Comparison of ENCODE assay signal across 8 mouse cellular contexts in genomic region chr17:40934420-40935231, GRCm38 (mm10). TPM values are rescaled to one million over a fixed set of nuclear protein-coding genes. Genes with fewer than 3 reads are reported as not detected.
A peak's percentile ranks its signal among the peaks of the same experiment; 100 is the strongest.
DNase-seq lines count a peak whose midpoint lies in the region; ATAC-seq and TF ChIP-seq lines count a peak whose summit lies in the region.

Mut (plus strand) TSS chr17:40934685.
Cenpq (minus strand) TSS chr17:40935047.

- no peaks in the 10 kb centered on the region for H3K27me3 ChIP-seq in CH12.LX (replicated peaks)
- H3K27me3 ChIP-seq in forebrain, embryonic 11.5 days (ENCODE audit: control insufficient read depth, insufficient read depth, low read length), result no peaks in the 10 kb centered on the region
- no peaks in the 10 kb centered on the region for H3K27me3 ChIP-seq in heart, embryonic 16.5 days (ENCODE audit: control insufficient read depth, insufficient read depth, low read length)
- H3K27me3 ChIP-seq in liver, embryonic 15.5 days, result no peaks in the 10 kb centered on the region
- no peaks in the 10 kb centered on the region for H3K27me3 ChIP-seq in neural tube, embryonic 12.5 days (replicated peaks)

- WGBS in forebrain, embryonic 11.5 days, result under 1% methylated on average over 50 of the region's 50 CpGs
- under 1% methylated on average over 50 of the region's 50 CpGs for WGBS in heart, embryonic 16.5 days
- under 1% methylated on average over 50 of the region's 50 CpGs for WGBS in liver, embryonic 15.5 days (ENCODE audit: insufficient replicate concordance)
- under 1% methylated on average over 50 of the region's 50 CpGs for WGBS in neural tube, embryonic 12.5 days

- dilution Hi-C loops in CH12.LX (cut with MboI; ENCODE audit: extremely low pct_ligation_motif_present, extremely low pct_unique_long_range_greater_than_20kb, low sequenced_read_pairs), result no loop called here

- H3K79me2 ChIP-seq in CH12.LX (replicated peaks; ENCODE audit: control insufficient read depth, extremely low read depth, insufficient read depth, poor library complexity, severe bottlenecking), result peaks cover 7% of the 10 kb centered on the region

- H3K27ac ChIP-seq in CH12.LX (ENCODE audit: insufficient read depth, low read depth), result peak within 1 kb of the TSS; percentile 73
- H3K27ac ChIP-seq in forebrain, embryonic 11.5 days (ENCODE audit: low read depth, low read length), result peak within 1 kb of the TSS; percentile 85
- H3K27ac ChIP-seq in heart, embryonic 16.5 days (ENCODE audit: low read length), result peak within 1 kb of the TSS; percentile 99
- H3K27ac ChIP-seq in liver, embryonic 15.5 days (replicated peaks), result peak within 1 kb of the TSS; percentile 95
- peak within 1 kb of the TSS; percentile 54 for H3K27ac ChIP-seq in neural tube, embryonic 12.5 days

- peak within 1 kb of the TSS; percentile 93 for H3K4me2 ChIP-seq in CH12.LX (ENCODE audit: insufficient read depth, low read depth, poor library complexity, severe bottlenecking)
- peak within 1 kb of the TSS; percentile 58 for H3K4me2 ChIP-seq in forebrain, embryonic 11.5 days (ENCODE audit: low read depth, low read length, severe bottlenecking)
- peak within 1 kb of the TSS; percentile 82 for H3K4me2 ChIP-seq in heart, embryonic 16.5 days (ENCODE audit: low read depth, low read length)
- H3K4me2 ChIP-seq in liver, embryonic 15.5 days, result peak within 1 kb of the TSS; percentile 76
- peak within 1 kb of the TSS; percentile 63 for H3K4me2 ChIP-seq in neural tube, embryonic 12.5 days (replicated peaks)

- H3K4me1 ChIP-seq in CH12.LX (ENCODE audit: control insufficient read depth in 1 of 2, insufficient read depth in 2 of 2), result peaks cover 0 to 10% of the 10 kb centered on the region in 2 experiments; a peak in 1 of 4 replicates
- H3K4me1 ChIP-seq in forebrain, embryonic 11.5 days (replicated peaks; ENCODE audit: control insufficient read depth, insufficient read depth, low read length), result 0 out of 2 replicates have a peak, but pooled peaks cover 3% of the 10 kb centered on the region
- H3K4me1 ChIP-seq in heart, embryonic 16.5 days (ENCODE audit: control insufficient read depth, insufficient read depth, low read length), result peaks cover 6% of the 10 kb centered on the region
- peaks cover 6% of the 10 kb centered on the region for H3K4me1 ChIP-seq in liver, embryonic 15.5 days (replicated peaks)
- 0 out of 2 replicates have a peak, but pooled peaks cover 3% of the 10 kb centered on the region for H3K4me1 ChIP-seq in neural tube, embryonic 12.5 days

- peak within 1 kb of the TSS; percentile 82 for H3K9ac ChIP-seq in CH12.LX (ENCODE audit: insufficient read depth, low read depth)
- H3K9ac ChIP-seq in forebrain, embryonic 11.5 days (ENCODE audit: low read length), result peak within 1 kb of the TSS; percentile 72
- peak within 1 kb of the TSS; percentile 82 for H3K9ac ChIP-seq in heart, embryonic 16.5 days (ENCODE audit: low read length)
- H3K9ac ChIP-seq in liver, embryonic 15.5 days, result peak within 1 kb of the TSS; percentile 61
- peak within 1 kb of the TSS; percentile 61 for H3K9ac ChIP-seq in neural tube, embryonic 12.5 days

- peak; percentile 96 for DNase-seq in CH12.LX (ENCODE audit: extremely low read depth)
- DNase-seq in c-Kit-positive CD71-positive TER-119-negative erythroid progenitor cells, embryonic 14.5 days (ENCODE audit: low read depth), result peak; percentile 95
- DNase-seq in forebrain, embryonic 11.5 days (ENCODE audit: low spot score), result peak; percentile 96
- peak; percentile 99 for DNase-seq in kidney, postnatal 36 days
- peak; percentile 99 for DNase-seq in telencephalon, adult 2 months (ENCODE audit: low read depth, low spot score)

- peak within 1 kb of the TSS; percentile 78 to 91 (median 90) for H3K4me3 ChIP-seq in CH12.LX (replicated peaks in 1 of 3; ENCODE audit: low read depth in 2 of 3, low read length in 2 of 3, poor library complexity in 1 of 3)
- peak within 1 kb of the TSS; percentile 64 for H3K4me3 ChIP-seq in forebrain, embryonic 11.5 days (ENCODE audit: low read depth, low read length)
- H3K4me3 ChIP-seq in heart, embryonic 16.5 days (ENCODE audit: low read length), result peak within 1 kb of the TSS; percentile 87
- H3K4me3 ChIP-seq in liver, embryonic 15.5 days (replicated peaks), result peak within 1 kb of the TSS; percentile 74
- H3K4me3 ChIP-seq in neural tube, embryonic 12.5 days, result peak within 1 kb of the TSS; percentile 48

- TF ChIP-seq RAD21 in CH12.LX (IDR thresholded peaks at IDR 0.05; ENCODE audit: low read depth, low read length), result no peak

- in situ Hi-C loops in CH12.LX (cut with MboI; ENCODE audit: low pct_ligation_motif_present, low pct_unique_long_range_greater_than_20kb, low sequenced_read_pairs), result no loop called here

- peak; percentile 81 for TF ChIP-seq POLR2A in CH12.LX (IDR thresholded peaks at IDR 0.05; ENCODE audit: low read depth, low read length)

- H3K9me3 ChIP-seq in CH12.LX (replicated peaks; ENCODE audit: low read length), result no peaks in the 10 kb centered on the region
- no peaks in the 10 kb centered on the region for H3K9me3 ChIP-seq in forebrain, embryonic 11.5 days (ENCODE audit: control insufficient read depth, low read length)
- no peaks in the 10 kb centered on the region for H3K9me3 ChIP-seq in heart, embryonic 16.5 days (replicated peaks; ENCODE audit: control insufficient read depth, low read length)
- no peaks in the 10 kb centered on the region for H3K9me3 ChIP-seq in liver, embryonic 15.5 days (replicated peaks)
- H3K9me3 ChIP-seq in neural tube, embryonic 12.5 days, result no peaks in the 10 kb centered on the region

- peak; percentile 100 for ATAC-seq in forebrain, embryonic 11.5 days (replicated peaks; ENCODE audit: low FRiP score)
- peak; percentile 99 for ATAC-seq in heart, embryonic 16.5 days (replicated peaks; ENCODE audit: extremely low read depth, insufficient read depth, low FRiP score)
- peak; percentile 99 for ATAC-seq in liver, embryonic 15.5 days (ENCODE audit: insufficient read depth)
- peak; percentile 100 for ATAC-seq in neural tube, embryonic 12.5 days (ENCODE audit: low FRiP score, low read depth)

- TF ChIP-seq EP300 in CH12.LX (IDR thresholded peaks at IDR 0.05; ENCODE audit: low read length), result no peak

- TF ChIP-seq CTCF in CH12.LX (conservative IDR thresholded peaks at IDR 0.05 in 1 of 2, IDR thresholded peaks at IDR 0.05 in 1 of 2; ENCODE audit: low read depth in 2 of 2, low read length in 2 of 2), result no peak

- peaks cover 6 to 35% of the 10 kb centered on the region in 2 experiments for H3K36me3 ChIP-seq in CH12.LX (replicated peaks in 1 of 2; ENCODE audit: control insufficient read depth in 1 of 2, insufficient read depth in 1 of 2, low read length in 1 of 2)
- no peaks in the 10 kb centered on the region for H3K36me3 ChIP-seq in forebrain, embryonic 11.5 days (ENCODE audit: control insufficient read depth, insufficient read depth, low read length)
- H3K36me3 ChIP-seq in heart, embryonic 16.5 days (ENCODE audit: control insufficient read depth, insufficient read depth), result peaks cover 8% of the 10 kb centered on the region; the same call in 1 of the 2 replicates
- H3K36me3 ChIP-seq in liver, embryonic 15.5 days (replicated peaks), result peaks cover 13% of the 10 kb centered on the region
- peaks cover 7% of the 10 kb centered on the region; the same call in 1 of the 2 replicates for H3K36me3 ChIP-seq in neural tube, embryonic 12.5 days

TF ChIP-seq in CH12.LX, 34 proteins besides CTCF, POLR2A, EP300 and RAD21 (continues in another document):
- no peak for TF ChIP-seq MAFK (IDR thresholded peaks at IDR 0.05; ENCODE audit: insufficient replicate concordance, low read length)
- no peak for TF ChIP-seq JUND (conservative IDR thresholded peaks at IDR 0.05; ENCODE audit: low read depth, low read length)
- no peak for TF ChIP-seq ZC3H11A (IDR thresholded peaks at IDR 0.05; ENCODE audit: low read depth, low read length)
- TF ChIP-seq MXI1 (IDR thresholded peaks at IDR 0.05; ENCODE audit: low read depth, low read length), result peak; percentile 57
- no peak for TF ChIP-seq ZKSCAN1 (IDR thresholded peaks at IDR 0.05; ENCODE audit: borderline replicate concordance, low read depth, low read length)
- peak; percentile 88 for TF ChIP-seq NRF1 (IDR thresholded peaks at IDR 0.05; ENCODE audit: low read depth, low read length)
- peak; percentile 68 for TF ChIP-seq CHD2 (IDR thresholded peaks at IDR 0.05; ENCODE audit: low read length)
- TF ChIP-seq POLR2AphosphoS2 (IDR thresholded peaks at IDR 0.05; ENCODE audit: low read depth, low read length), result no peak
- 0 out of 2 replicates have a peak, but pooled peaks have one; percentile 29 for TF ChIP-seq MYC (IDR thresholded peaks at IDR 0.05; ENCODE audit: low read depth, low read length)
- TF ChIP-seq MAZ (IDR thresholded peaks at IDR 0.05; ENCODE audit: low read depth, low read length), result no peak
- TF ChIP-seq SIN3A (IDR thresholded peaks at IDR 0.05; ENCODE audit: low read length), result peak; percentile 98
- TF ChIP-seq E2F4 (IDR thresholded peaks at IDR 0.05; ENCODE audit: insufficient replicate concordance, low read depth, low read length), result peak; percentile 94
- TF ChIP-seq JUN (IDR thresholded peaks at IDR 0.05; ENCODE audit: insufficient read depth, low read depth, low read length), result no peak
- TF ChIP-seq MEF2A (IDR thresholded peaks at IDR 0.05; ENCODE audit: borderline replicate concordance, low read depth, low read length), result no peak
- 0 out of 2 replicates have a peak, but pooled peaks have one; percentile 62 for TF ChIP-seq KAT2A (IDR thresholded peaks at IDR 0.05; ENCODE audit: insufficient replicate concordance, low read length)
- peak; percentile 50; the same call in 1 of the 2 replicates for TF ChIP-seq IRF4 (IDR thresholded peaks at IDR 0.05; ENCODE audit: low read depth, low read length)

RNA-seq across cellular contexts. Expression of gene Mut, which starts in this region (rescaled TPM):
- total RNA-seq in CH12.LX (2012; rRNA removed) (17.7 and 21.1 TPM in 2 replicates), CH12.LX (2014; rRNA removed) (19.4 and 20.8 TPM in 2 replicates)
- polyA plus RNA-seq in CH12.LX (2012; ENCODE audit: insufficient read length, low read depth), result 16.2 and 18.7 TPM in 2 replicates
- polyA plus RNA-seq in forebrain, embryonic 11.5 days (2014; fragmentation: Nextera tagmentation; extraction: Ambion mirVana), result 26.9 and 27.4 TPM in 2 replicates
- polyA plus RNA-seq in heart, embryonic 16.5 days (2015; fragmentation: Nextera tagmentation; extraction: Ambion mirVana), result 46.8 and 50.9 TPM in 2 replicates
- polyA plus RNA-seq in liver, embryonic 15.5 days (2015; fragmentation: Nextera tagmentation; extraction: Ambion mirVana), result 28.3 and 30.0 TPM in 2 replicates
- polyA plus RNA-seq in neural tube, embryonic 12.5 days (2016; fragmentation: Nextera tagmentation; extraction: Ambion mirVana), result 23.7 and 28.0 TPM in 2 replicates

RNA-seq across cellular contexts. Expression of gene Cenpq, which starts in this region (rescaled TPM):
- 15.9 and 17.2 TPM in 2 replicates for total RNA-seq in CH12.LX (2012; rRNA removed)
- 52.8 and 58.1 TPM in 2 replicates for total RNA-seq in CH12.LX (2014; rRNA removed)
- 30.5 and 33.8 TPM in 2 replicates for polyA plus RNA-seq in CH12.LX (2012; ENCODE audit: insufficient read length, low read depth)
- 39.5 and 46.4 TPM in 2 replicates for polyA plus RNA-seq in forebrain, embryonic 11.5 days (2014; fragmentation: Nextera tagmentation; extraction: Ambion mirVana)
- 15.9 and 20.1 TPM in 2 replicates for polyA plus RNA-seq in heart, embryonic 16.5 days (2015; fragmentation: Nextera tagmentation; extraction: Ambion mirVana)
- polyA plus RNA-seq in liver, embryonic 15.5 days (2015; fragmentation: Nextera tagmentation; extraction: Ambion mirVana), result 19.4 and 22.8 TPM in 2 replicates
- 21.8 and 26.0 TPM in 2 replicates for polyA plus RNA-seq in neural tube, embryonic 12.5 days (2016; fragmentation: Nextera tagmentation; extraction: Ambion mirVana)

Comparison
In these comparisons a context has a peak if more than half of its experiments do, and no peak if none do; other contexts are left out.
1. Peak in every context shown above with its lines: DNase-seq, ATAC-seq, H3K4me3 ChIP-seq and H3K27ac ChIP-seq.